Mouse (Mus musculus): ENCODE data around the gene Tmem208.

GRCm38 (mm10) chr8:105295256-105295655 is 30.9 kb upstream of the Tmem208 start:
- TF ChIP-seq ELF1 (IDR thresholded peaks at IDR 0.05; ENCODE audit: low read depth, low read length) (no peak), E2F4 (IDR thresholded peaks at IDR 0.05; ENCODE audit: borderline replicate concordance, low read depth, low read length) (no peak), EP300 (IDR thresholded peaks at IDR 0.05; ENCODE audit: low read depth in 1 of 2, low read length in 2 of 2) (no peak)
